Mouse (Mus musculus) E14TG2a.4 (cell line): Measurements from ENCODE around the gene Atp8a2.
A peak's percentile ranks its signal among the peaks of the same experiment; 100 is the strongest.
"Not testable (repeated sequence)": the region's sequence is repeated elsewhere in the genome, so short reads cannot be mapped to it uniquely, and the experiment has no call there.

ENCODE experiments used
- H3K27me3 ChIP-seq: 2 replicates; pipeline ENCODE4 v1.6.1; 2014; ENCODE audit warnings: low read length, control low read depth; ENCODE audit not compliant: insufficient read depth
- H3K36me3 ChIP-seq: 2 replicates; pipeline ENCODE4 v1.6.1; 2014; ENCODE audit warnings: low read length, control low read depth; ENCODE audit not compliant: insufficient read depth
- H3K4me1 ChIP-seq: replicated peaks from 2 replicates; pipeline ENCODE4 v1.6.1; 2014; ENCODE audit warnings: low read depth, low read length, control low read depth
- H3K4me3 ChIP-seq: replicated peaks from 2 replicates; pipeline ENCODE4 v1.5.1; 2014; ENCODE audit warnings: mild to moderate bottlenecking, low read length
- H3K9me3 ChIP-seq: 2 replicates; pipeline ENCODE4 v1.6.1; 2014; ENCODE audit warnings: low read length, control low read depth
- CTCF ChIP-seq: conservative IDR thresholded peaks from 2 replicates; pipeline ENCODE4 v1.5.1; 2014; ENCODE audit warnings: low read length
- NANOG ChIP-seq: IDR thresholded peaks from 2 replicates; pipeline ENCODE4 v1.6.1; 2014; ENCODE audit warnings: borderline replicate concordance, low read length, mixed read lengths
- POU5F1 ChIP-seq: IDR thresholded peaks from 2 replicates; pipeline ENCODE4 v1.6.1; 2014; ENCODE audit warnings: low read length, borderline replicate concordance

The Atp8a2 gene

DNA sequence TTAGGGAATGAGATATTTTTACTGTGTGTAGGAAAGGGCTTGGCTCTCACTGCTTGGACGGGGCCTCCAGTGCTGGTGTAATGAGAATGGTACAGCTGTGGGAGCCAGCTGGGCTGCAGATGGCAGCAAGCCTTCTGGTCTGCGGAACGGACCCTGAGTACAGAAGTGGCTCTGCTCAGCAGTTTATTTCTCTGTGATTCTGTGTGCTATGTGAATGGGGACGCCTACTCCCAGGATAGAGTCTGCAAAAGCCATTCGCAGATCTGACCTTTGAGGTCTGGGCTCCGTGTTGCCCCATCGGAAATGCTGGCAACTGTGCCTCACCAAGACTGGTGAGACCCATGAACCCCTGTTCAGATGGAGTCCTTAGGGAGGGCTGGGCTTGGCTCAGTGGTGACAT, 569.2 kb downstream of the Atp8a2 start:
- H3K4me1 ChIP-seq: peaks cover 61% of the 10 kb centered on the region
- H3K4me3 ChIP-seq: peak overlapping the region; percentile 85
- TF ChIP-seq NANOG (no peak), POU5F1 (no peak), CTCF (no peak)
- peaks cover 21% of the 10 kb centered on the region for H3K27me3 ChIP-seq
- no peaks in the 10 kb centered on the region for H3K9me3 ChIP-seq
- H3K36me3 ChIP-seq: peaks cover 32% of the 10 kb centered on the region

DNA sequence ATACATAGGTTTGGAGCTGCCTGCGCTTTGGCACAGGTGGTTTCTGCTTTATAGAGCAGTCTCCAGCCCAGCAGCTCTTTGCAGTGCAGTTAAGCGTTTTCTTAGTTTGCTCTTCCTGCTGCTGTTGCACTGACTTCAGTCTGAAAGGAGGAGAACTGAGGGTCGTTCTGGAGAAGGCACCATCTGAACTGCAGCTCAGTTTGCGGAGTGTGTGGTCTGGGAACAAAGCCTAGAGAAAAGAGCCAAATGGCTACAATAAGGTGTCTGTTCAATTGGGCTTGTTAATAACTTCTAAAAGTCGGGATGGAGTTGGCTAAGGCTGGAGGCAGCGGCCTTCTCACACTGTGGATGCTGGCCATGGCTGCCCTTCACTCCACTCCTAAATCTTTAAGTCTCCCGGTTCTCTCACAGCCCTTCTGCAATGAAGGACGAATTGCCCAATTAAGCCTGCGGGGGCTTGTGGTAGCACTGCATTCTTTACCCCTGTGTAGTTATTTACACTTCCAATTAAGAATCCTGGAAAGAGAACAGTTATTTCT, 569.8 kb downstream of the Atp8a2 start:
- no peaks in the 10 kb centered on the region for H3K9me3 ChIP-seq
- peaks cover 21% of the 10 kb centered on the region for H3K27me3 ChIP-seq
- peaks cover 62% of the 10 kb centered on the region for H3K4me1 ChIP-seq
- H3K36me3 ChIP-seq: peaks cover 32% of the 10 kb centered on the region
- no peak for TF ChIP-seq POU5F1
- TF ChIP-seq CTCF: no peak
- no peak for TF ChIP-seq NANOG
- peak overlapping the region; percentile 85 for H3K4me3 ChIP-seq

DNA sequence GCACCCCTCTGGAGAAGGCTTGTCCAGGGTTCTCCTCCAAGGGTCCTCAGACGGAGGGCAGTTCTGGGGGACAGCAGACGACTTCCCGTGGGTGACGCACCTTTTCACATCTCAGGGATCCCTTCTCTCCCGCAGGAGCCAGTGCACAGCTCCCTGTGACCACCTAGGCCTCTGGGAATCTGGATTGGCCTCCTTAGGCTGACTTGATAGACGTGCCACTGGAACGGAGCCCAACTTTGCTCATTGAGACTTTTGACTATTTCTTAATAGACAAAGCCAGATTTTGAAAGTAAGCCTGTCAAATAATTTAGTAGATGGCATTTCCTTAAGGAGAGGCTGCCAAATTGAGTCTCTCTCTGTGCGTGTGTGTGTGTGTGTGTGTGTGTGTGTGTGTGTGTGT, 570.3 kb downstream of the Atp8a2 start:
- TF ChIP-seq CTCF: no peak
- Histone ChIP-seq H3K27me3 (peaks cover 21% of the 10 kb centered on the region), H3K36me3 (peaks cover 28% of the 10 kb centered on the region), H3K4me1 (peaks cover 66% of the 10 kb centered on the region), H3K4me3 (peak overlapping the region; percentile 85), H3K9me3 (no peaks in the 10 kb centered on the region)

DNA sequence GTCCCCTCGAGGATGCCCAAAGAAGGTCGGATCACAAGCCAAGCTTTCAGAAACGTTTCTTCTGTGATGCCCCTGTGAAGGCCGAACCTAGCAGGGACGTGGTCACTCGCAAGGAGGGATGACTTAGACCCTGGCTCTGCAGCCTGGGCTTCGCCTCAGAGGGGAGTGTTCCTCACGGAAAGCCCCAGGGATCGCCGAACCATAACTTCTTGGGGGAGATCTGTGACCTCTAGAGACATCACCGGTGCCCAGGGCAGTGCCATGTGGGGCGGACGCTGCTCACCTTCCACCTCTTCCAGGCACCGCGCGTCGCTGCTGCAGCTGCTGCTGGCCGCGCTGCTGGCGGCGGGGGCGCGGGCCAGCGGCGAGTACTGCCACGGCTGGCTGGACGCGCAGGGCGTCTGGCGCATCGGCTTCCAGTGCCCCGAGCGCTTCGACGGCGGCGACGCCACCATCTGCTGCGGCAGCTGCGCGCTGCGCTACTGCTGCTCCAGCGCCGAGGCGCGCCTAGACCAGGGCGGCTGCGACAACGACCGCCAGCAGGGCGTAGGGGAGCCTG, 571.1 kb downstream of the Atp8a2 start:
- Histone ChIP-seq H3K4me1 (peaks cover 68% of the 10 kb centered on the region), H3K36me3 (peaks cover 20% of the 10 kb centered on the region), H3K27me3 (peaks cover 21% of the 10 kb centered on the region), H3K4me3 (peak overlapping the region; percentile 85), H3K9me3 (no peaks in the 10 kb centered on the region)
- no peak for TF ChIP-seq NANOG
- no peak for TF ChIP-seq POU5F1
- no peak for TF ChIP-seq CTCF

DNA sequence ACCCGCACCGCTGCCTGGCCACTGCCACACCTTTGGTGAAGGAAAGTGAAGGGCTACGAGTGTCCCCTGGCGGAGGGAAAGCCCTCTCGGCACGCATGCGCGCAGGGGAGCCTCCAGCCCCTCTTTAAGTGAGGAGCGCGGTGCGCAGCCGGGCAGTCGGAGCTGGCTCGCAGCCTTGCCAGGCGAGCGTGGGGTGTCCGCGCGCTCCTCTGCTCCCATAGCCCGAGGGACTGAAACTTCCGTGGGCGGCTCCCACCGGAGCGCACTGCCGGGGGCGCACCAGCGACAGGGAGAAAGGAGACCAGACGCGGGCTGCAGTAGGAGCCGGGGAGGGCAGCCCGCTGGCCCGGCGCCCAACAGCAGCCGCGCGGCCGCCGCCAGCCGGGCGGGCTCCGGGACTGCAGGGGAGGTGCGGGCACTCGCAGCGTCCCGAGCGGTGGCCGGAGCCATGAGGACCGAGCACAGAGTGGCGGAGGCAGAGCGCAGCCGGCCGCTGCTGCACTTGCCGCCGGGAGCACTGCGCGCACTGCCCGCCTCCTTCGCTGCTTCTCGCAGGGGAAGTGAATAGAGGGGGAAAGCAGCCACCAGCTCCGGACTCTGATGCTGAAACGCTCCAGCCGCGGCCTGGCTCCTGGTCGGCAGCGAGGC, 571.7 kb downstream of the Atp8a2 start, which contains the start of gene Shisa2:
Gene Shisa2, plus strand, starts transcription at position 151 of the 648 bp plus-strand sequence.
- Histone ChIP-seq H3K9me3 (no peaks in the 10 kb centered on the region), H3K4me1 (peaks cover 69% of the 10 kb centered on the region)
- TF ChIP-seq NANOG: no peak
- no peak; the same call in 1 of the 2 replicates for TF ChIP-seq CTCF
- no peak for TF ChIP-seq POU5F1

DNA sequence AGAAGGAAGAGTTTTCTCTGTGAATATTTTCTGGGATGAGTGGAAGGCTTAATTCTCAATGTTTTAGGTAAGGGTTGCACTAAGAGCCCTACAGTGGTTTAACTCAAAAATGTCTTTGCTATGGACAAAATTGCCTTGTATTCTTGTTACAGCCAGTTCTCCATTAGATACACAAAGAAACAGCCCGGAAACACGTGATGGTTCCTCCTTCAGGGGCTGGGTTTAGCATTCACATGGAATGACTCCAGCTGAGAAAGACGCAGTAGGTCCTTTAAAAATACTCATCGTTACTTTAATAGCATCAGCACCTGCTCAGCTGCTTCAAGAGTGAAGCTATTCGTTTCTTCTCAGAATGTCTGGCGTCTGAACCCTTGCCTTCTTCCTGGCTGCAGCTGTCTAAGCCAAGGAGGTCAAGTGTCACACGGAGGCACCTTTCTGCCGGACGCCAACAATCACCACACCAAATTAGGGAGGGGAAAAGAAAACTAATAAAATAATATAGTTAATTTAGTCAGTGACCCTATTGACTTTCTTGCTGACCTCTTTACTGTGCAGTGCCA, 572.6 kb downstream of the Atp8a2 start:
- peaks cover 63% of the 10 kb centered on the region for H3K4me1 ChIP-seq
- TF ChIP-seq CTCF (no peak), NANOG (peak; percentile 24; the same call in 1 of the 2 replicates)
- peaks cover 21% of the 10 kb centered on the region for H3K27me3 ChIP-seq
- no peaks in the 10 kb centered on the region for H3K9me3 ChIP-seq
- peak overlapping the region; percentile 85 for H3K4me3 ChIP-seq
- H3K36me3 ChIP-seq: peaks cover 5% of the 10 kb centered on the region

More for the DNA sequence above, 571.7 kb downstream of the Atp8a2 start, which contains the start of gene Shisa2:
- H3K36me3 ChIP-seq: peaks cover 14% of the 10 kb centered on the region
- peaks cover 21% of the 10 kb centered on the region for H3K27me3 ChIP-seq
- peak within 1 kb of the TSS; percentile 85 for H3K4me3 ChIP-seq

DNA sequence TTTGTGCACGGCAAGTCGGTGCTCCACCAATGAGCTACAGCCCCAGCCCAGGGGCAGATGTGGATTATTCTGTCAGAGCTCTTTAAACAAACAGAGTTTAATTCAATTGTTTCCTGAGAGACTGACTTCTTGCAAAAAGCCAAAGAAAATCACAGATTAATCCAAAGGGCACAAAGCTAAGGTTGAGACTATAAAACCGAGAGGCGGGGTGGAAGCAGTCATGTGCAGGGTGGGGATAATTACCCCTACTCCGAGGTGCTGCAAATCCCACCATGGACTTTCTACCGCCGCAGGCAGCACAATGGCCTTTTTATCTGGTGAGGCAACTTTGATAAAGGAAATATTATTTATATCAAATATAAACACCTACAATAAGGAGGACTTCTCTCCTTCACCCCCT, 580.2 kb downstream of the Atp8a2 start:
- Histone ChIP-seq H3K27me3 (no peaks in the 10 kb centered on the region), H3K36me3 (no peaks in the 10 kb centered on the region), H3K4me1 (peaks cover 45% of the 10 kb centered on the region), H3K4me3 (no peak overlapping the region), H3K9me3 (no peaks in the 10 kb centered on the region)
- TF ChIP-seq CTCF (no peak), NANOG (no peak), POU5F1 (no peak)

DNA sequence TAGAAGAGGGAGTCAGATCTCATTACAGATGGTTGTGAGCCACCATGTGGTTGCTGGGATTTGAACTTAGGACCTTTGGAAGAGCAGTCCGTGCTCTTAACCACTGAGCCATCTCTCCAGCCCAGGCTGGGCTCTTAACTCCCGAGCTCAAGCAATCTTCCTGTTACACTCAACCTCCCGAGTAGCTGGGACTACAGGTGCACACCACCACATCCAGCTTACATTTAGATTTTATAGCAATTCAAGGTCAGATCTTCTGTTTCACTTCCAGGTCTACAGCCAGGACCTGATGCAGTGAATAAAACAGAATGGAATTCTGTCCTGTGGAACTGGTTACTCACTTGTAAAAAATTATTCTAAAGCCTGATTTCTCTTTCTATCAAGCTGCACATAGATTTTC, 582.8 kb downstream of the Atp8a2 start:
- not testable (repeated sequence) for H3K36me3 ChIP-seq, H3K9me3 ChIP-seq, H3K27me3 ChIP-seq, H3K4me3 ChIP-seq
- peaks cover 42% of the 10 kb centered on the region for H3K4me1 ChIP-seq
